Mouse (Mus musculus): ENCODE data around the gene Zkscan16. TPM values are rescaled to one million over a fixed set of nuclear protein-coding genes. Genes with fewer than 3 reads are reported as not detected.

Gene Zkscan16
- polyA plus RNA-seq, 1 experiment from 2014 or later, result 0.68 TPM

Other genes starting within 250 kb of the Zkscan16 start
- 0.28 TPM in 1 of 2 replicates, not detected in the other for gene Olfr267, start 155.9 kb upstream of the Zkscan16 start, polyA plus RNA-seq (2014; fragmentation: Nextera tagmentation; extraction: Ambion mirVana)
- 41.0 and 47.7 TPM in 2 replicates for gene Ecpas, start 30.9 kb upstream of the Zkscan16 start, polyA plus RNA-seq (2014; fragmentation: Nextera tagmentation; extraction: Ambion mirVana)
- gene Ptgr1, start 43.5 kb downstream of the Zkscan16 start, polyA plus RNA-seq (2014; fragmentation: Nextera tagmentation; extraction: Ambion mirVana), result 63.4 and 67.3 TPM in 2 replicates
- gene Dnajc25, start 51.4 kb downstream of the Zkscan16 start, polyA plus RNA-seq (2014; fragmentation: Nextera tagmentation; extraction: Ambion mirVana), result 14.4 and 16.9 TPM in 2 replicates
- 10.2 and 11.8 TPM in 2 replicates for gene Gm20503, start 59.6 kb downstream of the Zkscan16 start, polyA plus RNA-seq (2014; fragmentation: Nextera tagmentation; extraction: Ambion mirVana)
- gene Gng10, start 91.5 kb downstream of the Zkscan16 start, polyA plus RNA-seq (2014; fragmentation: Nextera tagmentation; extraction: Ambion mirVana), result 150 and 173 TPM in 2 replicates
- not detected in 2 replicates for gene AI481877, start 195.4 kb downstream of the Zkscan16 start, polyA plus RNA-seq (2014; fragmentation: Nextera tagmentation; extraction: Ambion mirVana)
- 15.0 and 15.8 TPM in 2 replicates for gene Ugcg, start 245.6 kb downstream of the Zkscan16 start, polyA plus RNA-seq (2014; fragmentation: Nextera tagmentation; extraction: Ambion mirVana)

Data from stomach, embryonic 14.5 days (tissue).